Mouse (Mus musculus) liver, embryonic 12.5 days (tissue): ENCODE results near the gene Txn1. TPM values are rescaled to one million over a fixed set of nuclear protein-coding genes. Genes with fewer than 3 reads are reported as not detected.
A peak's percentile ranks its signal among the peaks of the same experiment; 100 is the strongest.

ENCODE experiments used
- ATAC-seq: fragments of 200-750 bp; cut with Nextera tagmentation; 2 replicates; pipeline ENCODE4 v1.8.0; 2017; ENCODE audit warnings: moderate number of reproducible peaks, mild to moderate bottlenecking, moderate library complexity
- H3K27ac ChIP-seq: fragments of 300-500 bp; sonication (generic); 2 replicates; pipeline ENCODE4 v1.5.1; 2016; ENCODE audit warnings: mild to moderate bottlenecking
- H3K27me3 ChIP-seq: fragments of 300-500 bp; sonication (generic); replicated peaks from 2 replicates; pipeline ENCODE4 v1.6.1; 2016; ENCODE audit warnings: mild to moderate bottlenecking, moderate library complexity
- H3K36me3 ChIP-seq: fragments of 300-500 bp; sonication (generic); 2 replicates; pipeline ENCODE4 v1.6.1; 2016; ENCODE audit warnings: mild to moderate bottlenecking, moderate library complexity
- H3K4me1 ChIP-seq: fragments of 300-500 bp; sonication (generic); 2 replicates; pipeline ENCODE4 v1.6.1; 2016
- H3K4me2 ChIP-seq: fragments of 300-500 bp; sonication (generic); 2 replicates; pipeline ENCODE4 v1.6.1; 2016; ENCODE audit warnings: mild to moderate bottlenecking, moderate library complexity
- H3K4me3 ChIP-seq: fragments of 300-500 bp; sonication (generic); 2 replicates; pipeline ENCODE4 v1.5.1; 2016; ENCODE audit warnings: mild to moderate bottlenecking, moderate library complexity
- H3K9ac ChIP-seq: fragments of 300-500 bp; sonication (generic); 2 replicates; pipeline ENCODE4 v1.6.1; 2016; ENCODE audit warnings: mild to moderate bottlenecking, moderate library complexity
- H3K9me3 ChIP-seq: fragments of 300-500 bp; sonication (generic); replicated peaks from 2 replicates; pipeline ENCODE4 v1.6.1; 2016; ENCODE audit warnings: mild to moderate bottlenecking, moderate library complexity
- WGBS: fragments of 180-500 bp; shearing (Covaris S2); methylation state at CpG from one replicate; pipeline ENCODE4 v1.1.7; 2016; ENCODE audit not compliant: insufficient replicate concordance; 5-methylcytosine and 5-hydroxymethylcytosine counted together
- polyA plus RNA-seq: library from polyadenylated mRNA; unstranded; fragments of >200 nt; fragmentation: Nextera tagmentation; extraction: Ambion mirVana; gene quantifications from 2 replicates; pipeline ENCODE4 v1.2.1, GENCODE M21; 2016

Txn1 gene
- polyA plus RNA-seq, 1 experiment from 2014 or later, result 288 TPM

DNA sequence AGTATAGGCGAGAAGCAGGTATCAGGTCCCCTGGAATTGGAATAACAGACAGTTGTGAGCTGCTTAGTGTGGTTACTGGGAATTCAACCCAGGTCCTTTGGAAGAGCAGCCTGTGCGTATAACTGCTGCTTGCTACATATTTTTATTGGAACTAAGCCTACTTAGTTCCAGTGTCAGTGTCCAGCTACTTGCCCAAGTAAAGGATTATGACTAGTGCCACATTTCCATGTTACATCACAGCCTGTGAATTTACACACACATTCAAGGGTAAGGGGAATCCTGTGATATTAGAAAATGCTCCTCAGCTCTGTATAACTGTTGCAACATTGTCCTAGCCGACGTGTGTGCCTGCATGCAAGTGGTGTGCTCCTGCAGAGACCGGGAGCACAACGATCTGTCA lies 18.9 kb downstream of the Txn1 start:
- H3K27ac ChIP-seq, result no peak overlapping the region

GRCm38 (mm10) chr4:57934181-57934580 lies 22.0 kb downstream of the Txn1 start:
- WGBS, result 53% methylated on average over 5 of the region's 5 CpGs

More for the DNA sequence above, 18.9 kb downstream of the Txn1 start:
- no peak overlapping the region for H3K9ac ChIP-seq
- H3K9me3 ChIP-seq, result no peaks in the 10 kb centered on the region
- H3K27me3 ChIP-seq, result no peaks in the 10 kb centered on the region
- no peak overlapping the region for H3K4me3 ChIP-seq
- WGBS, result 71% methylated on average over 6 of the region's 6 CpGs
- ATAC-seq, result no peak
- no peak overlapping the region for H3K4me2 ChIP-seq
- no peaks in the 10 kb centered on the region for H3K4me1 ChIP-seq
- no peaks in the 10 kb centered on the region for H3K36me3 ChIP-seq

DNA sequence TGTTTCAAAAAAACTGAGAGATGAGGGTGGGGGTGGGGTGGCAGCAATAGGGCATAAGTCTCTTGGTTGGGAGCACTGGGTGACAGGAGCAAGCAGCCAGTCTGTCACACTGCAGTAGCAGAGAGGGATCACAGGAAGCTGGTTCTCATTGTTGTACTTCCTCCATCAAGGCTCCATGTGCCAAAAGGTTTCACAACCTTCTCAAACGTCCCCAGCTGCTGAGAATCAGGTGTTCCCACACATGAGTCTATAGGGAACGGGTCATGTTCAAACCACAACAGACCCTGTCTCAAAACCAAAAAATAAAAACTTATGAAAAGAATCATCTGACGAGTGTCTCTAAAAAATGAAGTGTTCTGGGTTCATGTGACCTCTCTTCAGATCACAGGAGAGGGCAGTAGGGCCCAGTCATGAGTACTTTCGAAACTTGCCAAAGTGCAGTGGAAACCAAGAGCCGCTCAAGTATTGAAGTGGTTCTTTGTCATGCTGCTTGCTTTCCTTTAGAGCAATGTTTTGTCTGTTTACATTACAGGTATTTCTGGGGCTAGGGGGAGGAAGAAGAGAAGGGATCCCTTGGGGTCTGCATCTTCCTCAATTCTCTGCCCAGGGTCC lies 25.5 kb downstream of the Txn1 start:
- Histone ChIP-seq H3K4me2 (no peak overlapping the region), H3K4me3 (no peak overlapping the region), H3K9ac (no peak overlapping the region), H3K36me3 (no peaks in the 10 kb centered on the region), H3K9me3 (no peaks in the 10 kb centered on the region), H3K4me1 (no peaks in the 10 kb centered on the region), H3K27me3 (no peaks in the 10 kb centered on the region), H3K27ac (no peak overlapping the region)
- ATAC-seq, result no peak
- WGBS, result 37% methylated on average over 5 of the region's 5 CpGs

More at GRCm38 (mm10) chr4:57934181-57934580, 22.0 kb downstream of the Txn1 start:
- Histone ChIP-seq H3K27ac (no peak overlapping the region), H3K4me1 (no peaks in the 10 kb centered on the region), H3K9me3 (no peaks in the 10 kb centered on the region), H3K4me3 (no peak overlapping the region), H3K9ac (no peak overlapping the region), H3K4me2 (no peak overlapping the region), H3K36me3 (no peaks in the 10 kb centered on the region), H3K27me3 (no peaks in the 10 kb centered on the region)
- ATAC-seq, result no peak

GRCm38 (mm10) chr4:57927464-57928205 lies 28.6 kb downstream of the Txn1 start:
- 18% methylated on average over 3 of the region's 3 CpGs for WGBS
- Histone ChIP-seq H3K4me1 (no peaks in the 10 kb centered on the region), H3K4me2 (no peak overlapping the region), H3K27me3 (no peaks in the 10 kb centered on the region), H3K9ac (no peak overlapping the region), H3K9me3 (no peaks in the 10 kb centered on the region), H3K27ac (no peak overlapping the region), H3K36me3 (no peaks in the 10 kb centered on the region), H3K4me3 (no peak overlapping the region)
- no peak for ATAC-seq

GRCm38 (mm10) chr4:57924556-57925071 lies 31.6 kb downstream of the Txn1 start:
- Histone ChIP-seq H3K36me3 (no peaks in the 10 kb centered on the region), H3K4me2 (no peak overlapping the region), H3K27ac (no peak overlapping the region), H3K4me1 (no peaks in the 10 kb centered on the region), H3K27me3 (no peaks in the 10 kb centered on the region), H3K9ac (no peak overlapping the region), H3K4me3 (no peak overlapping the region), H3K9me3 (no peaks in the 10 kb centered on the region)
- WGBS, result 64% methylated on average over 6 of the region's 6 CpGs
- no peak for ATAC-seq

DNA sequence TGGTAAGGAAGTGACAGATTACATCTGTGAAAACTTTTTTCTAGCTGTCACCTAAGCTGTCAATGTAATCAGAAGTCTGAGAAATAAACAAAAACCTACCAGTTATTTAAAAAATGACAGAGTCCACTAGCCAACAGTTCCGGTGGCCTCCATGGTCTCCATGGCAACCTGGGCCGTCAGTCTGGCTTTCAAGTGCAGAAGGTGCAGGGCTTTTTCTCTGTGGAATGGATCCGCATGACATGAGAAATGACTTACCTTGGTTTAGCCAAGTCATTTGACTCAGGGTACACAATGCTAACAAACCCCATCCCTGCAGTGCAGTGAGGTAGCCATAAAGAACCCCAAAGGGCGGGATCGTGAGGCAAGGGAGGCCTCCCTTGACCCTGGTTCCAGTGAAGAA lies 34.0 kb downstream of the Txn1 start:
- Histone ChIP-seq H3K4me1 (no peaks in the 10 kb centered on the region), H3K27me3 (no peaks in the 10 kb centered on the region), H3K4me2 (no peak overlapping the region), H3K27ac (no peak overlapping the region), H3K36me3 (no peaks in the 10 kb centered on the region), H3K4me3 (no peak overlapping the region), H3K9me3 (no peaks in the 10 kb centered on the region), H3K9ac (no peak overlapping the region)
- ATAC-seq, result no peak
- WGBS, result 57% methylated on average over 5 of the region's 5 CpGs

GRCm38 (mm10) chr4:57920522-57920921 lies 35.7 kb downstream of the Txn1 start:
- H3K9me3 ChIP-seq, result no peaks in the 10 kb centered on the region
- H3K4me2 ChIP-seq, result no peak overlapping the region
- 70% methylated on average over 1 of the region's 1 CpGs for WGBS
- H3K36me3 ChIP-seq, result no peaks in the 10 kb centered on the region
- H3K4me1 ChIP-seq, result peaks cover 2% of the 10 kb centered on the region; the same call in 1 of the 2 replicates
- H3K27ac ChIP-seq, result no peak overlapping the region
- peaks cover 14% of the 10 kb centered on the region for H3K27me3 ChIP-seq
- H3K9ac ChIP-seq, result no peak overlapping the region
- H3K4me3 ChIP-seq, result no peak overlapping the region
- ATAC-seq, result no peak

DNA sequence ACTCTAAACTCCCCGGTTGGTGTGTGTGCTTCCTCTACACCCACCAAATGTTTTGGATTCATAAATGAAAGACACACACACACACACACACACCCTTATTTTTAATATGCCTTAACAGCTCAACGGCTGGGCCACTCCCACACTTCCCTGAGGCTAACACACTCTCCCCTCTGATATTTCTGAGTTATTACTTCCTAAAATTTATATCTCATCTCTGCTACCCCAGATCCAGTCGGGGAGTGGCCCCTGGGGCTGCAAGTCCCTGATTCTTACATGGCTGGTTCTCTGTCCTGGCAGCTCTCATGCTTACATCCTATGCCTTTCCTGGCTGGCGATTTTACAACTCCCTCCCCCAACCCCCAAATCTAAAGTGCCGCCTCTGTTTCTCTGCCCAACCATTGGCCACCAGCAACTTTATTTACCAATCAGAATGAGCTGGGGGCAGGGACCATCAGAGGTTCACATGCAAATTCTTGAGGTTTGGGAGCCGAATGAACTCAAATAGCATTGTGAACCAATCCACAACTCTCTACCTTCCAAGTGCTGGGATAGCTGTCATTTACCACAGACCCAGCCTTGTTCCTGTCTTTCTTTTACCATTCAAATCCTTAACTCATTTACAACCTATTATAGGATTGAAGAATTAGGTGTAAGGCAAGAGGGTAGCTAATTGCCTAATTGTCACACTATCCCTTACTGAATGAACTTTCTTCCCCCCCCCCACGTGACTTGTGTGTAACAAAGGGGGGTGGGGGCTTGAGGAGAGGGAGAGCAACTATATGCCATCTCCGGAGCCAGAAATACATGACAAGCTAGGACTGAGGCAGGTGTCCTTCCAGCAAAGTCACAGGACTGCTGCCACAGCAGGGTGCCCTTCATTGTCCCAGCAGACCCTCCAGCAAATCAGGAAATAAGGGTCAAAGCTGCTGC lies 36.5 kb downstream of the Txn1 start:
- no peak overlapping the region for H3K9ac ChIP-seq
- WGBS, result 26% methylated on average over 8 of the region's 8 CpGs
- no peaks in the 10 kb centered on the region for H3K9me3 ChIP-seq
- no peak overlapping the region for H3K4me2 ChIP-seq
- H3K36me3 ChIP-seq, result no peaks in the 10 kb centered on the region
- ATAC-seq, result no peak
- H3K4me1 ChIP-seq, result peaks cover 6% of the 10 kb centered on the region; the same call in 1 of the 2 replicates
- no peak overlapping the region for H3K4me3 ChIP-seq
- H3K27me3 ChIP-seq, result peaks cover 21% of the 10 kb centered on the region
- H3K27ac ChIP-seq, result no peak overlapping the region

DNA sequence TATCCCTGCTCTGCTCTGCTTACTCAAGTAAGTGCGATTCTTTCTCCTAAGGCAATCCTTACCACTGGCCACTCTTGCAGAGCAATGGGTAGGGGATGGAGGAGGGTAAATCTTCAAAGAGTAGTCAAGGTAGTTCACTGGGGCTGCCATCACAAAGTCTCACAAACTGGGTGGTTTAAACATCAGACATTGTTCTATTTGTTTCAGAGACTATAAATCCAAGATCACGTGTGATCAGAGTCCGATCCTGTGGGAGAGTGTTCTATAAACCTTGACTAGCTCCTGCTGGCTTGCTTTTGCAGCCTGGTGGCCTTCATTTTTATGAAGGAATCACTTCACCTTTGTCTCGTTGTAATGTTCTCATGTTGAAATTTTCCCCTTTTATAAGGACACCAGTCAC lies 39.5 kb downstream of the Txn1 start:
- no peaks in the 10 kb centered on the region for H3K9me3 ChIP-seq
- peaks cover 6% of the 10 kb centered on the region; the same call in 1 of the 2 replicates for H3K4me1 ChIP-seq
- H3K4me2 ChIP-seq, result peak overlapping the region; percentile 48; the same call in 1 of the 2 replicates
- H3K27me3 ChIP-seq, result peaks cover 21% of the 10 kb centered on the region
- ATAC-seq, result no peak
- H3K4me3 ChIP-seq, result no peak overlapping the region
- WGBS, result 66% methylated on average over 4 of the region's 4 CpGs
- H3K36me3 ChIP-seq, result no peaks in the 10 kb centered on the region
- H3K9ac ChIP-seq, result no peak overlapping the region
- H3K27ac ChIP-seq, result no peak overlapping the region

DNA sequence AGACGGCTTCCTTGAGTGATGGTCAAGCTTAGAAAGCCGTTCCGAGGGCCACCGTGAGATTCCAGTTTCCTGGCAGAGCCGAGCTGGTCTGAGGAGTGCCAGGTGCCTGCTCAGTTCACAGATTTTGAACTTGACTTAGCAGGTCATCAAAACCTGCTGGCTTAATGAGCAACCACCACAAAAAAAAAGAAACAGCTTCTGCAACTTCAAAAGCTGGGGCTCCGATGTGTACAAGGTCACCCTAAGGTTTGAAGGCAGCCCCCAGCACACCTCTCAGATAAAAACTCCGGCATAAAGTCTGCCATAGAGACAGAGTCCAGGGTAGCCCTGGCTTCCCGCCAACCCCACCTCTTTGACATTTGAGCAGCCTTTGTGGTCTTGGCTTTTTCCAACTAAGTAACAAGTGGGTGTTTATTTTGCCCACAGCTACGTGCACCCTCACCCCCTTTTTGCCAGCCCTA lies 40.0 kb downstream of the Txn1 start, which contains the start of gene D630039A03Rik:
D630039A03Rik (minus strand) TSS at position 97 of the 461 bp plus-strand sequence.
- H3K4me2 ChIP-seq, result peak within 1 kb of the TSS; percentile 48
- H3K4me3 ChIP-seq, result peak within 1 kb of the TSS; percentile 20
- H3K9me3 ChIP-seq, result no peaks in the 10 kb centered on the region
- H3K27me3 ChIP-seq, result peaks cover 21% of the 10 kb centered on the region
- H3K4me1 ChIP-seq, result peaks cover 6% of the 10 kb centered on the region; the same call in 1 of the 2 replicates
- no peaks in the 10 kb centered on the region for H3K36me3 ChIP-seq
- WGBS, result 17% methylated on average over 9 of the region's 9 CpGs
- no peak for ATAC-seq
- H3K27ac ChIP-seq, result no peak within 1 kb of the TSS
- H3K9ac ChIP-seq, result no peak within 1 kb of the TSS

DNA sequence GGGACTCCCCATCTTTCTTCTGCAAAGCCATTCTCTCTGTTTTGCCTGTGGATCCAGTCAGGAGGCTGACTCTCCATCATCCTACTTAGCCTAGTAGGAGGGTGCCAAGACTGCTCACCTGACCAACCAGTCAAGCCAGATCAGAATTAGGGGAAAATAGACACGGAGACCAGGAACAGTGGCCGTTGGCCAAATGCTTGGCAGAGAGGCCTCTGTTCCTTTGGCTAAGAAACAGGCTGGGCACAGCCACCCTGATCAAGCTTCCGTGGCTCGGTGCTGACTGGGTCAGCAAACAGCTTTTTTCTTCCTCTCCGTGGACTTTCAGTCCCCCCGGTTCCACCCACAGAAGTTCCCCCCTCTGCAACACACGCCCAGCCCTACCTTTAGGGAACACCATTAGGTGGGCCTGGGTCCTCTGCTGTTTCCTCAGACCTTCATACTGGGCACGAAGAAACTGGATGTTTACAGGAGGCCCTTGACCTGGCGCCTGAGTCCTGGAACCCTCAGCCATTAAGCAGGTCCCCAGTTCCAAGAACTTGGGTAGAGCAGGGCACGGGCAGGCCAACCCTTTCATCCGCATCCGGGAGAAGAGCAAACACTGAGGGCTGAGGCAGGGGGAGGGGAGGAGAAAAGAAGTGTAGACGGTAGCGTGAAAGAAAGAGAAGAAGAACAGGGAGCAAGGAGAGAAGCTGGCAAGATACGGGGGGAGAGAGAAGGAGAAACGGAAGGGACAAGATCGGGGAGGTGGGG lies 40.8 kb downstream of the Txn1 start:
- Histone ChIP-seq H3K27me3 (peaks cover 21% of the 10 kb centered on the region), H3K9ac (no peak overlapping the region), H3K4me1 (peaks cover 6% of the 10 kb centered on the region; the same call in 1 of the 2 replicates), H3K4me2 (peak overlapping the region; percentile 48), H3K27ac (no peak overlapping the region), H3K9me3 (no peaks in the 10 kb centered on the region), H3K36me3 (no peaks in the 10 kb centered on the region), H3K4me3 (peak overlapping the region; percentile 20)
- WGBS, result 25% methylated on average over 17 of the region's 17 CpGs
- no peak for ATAC-seq
